Mouse (Mus musculus) heart, adult 2 months (tissue): ENCODE measurements at regions not wholly inside any gene's neighbourhood (a gene's known extent, or its start where the extent isn't known, plus 50 kb on each side); places are given as distances from the start of the nearest gene placed in this dataset.

Experiments used
- DNase-seq, 2 experiments: peaks; one replicate each; pipeline ENCODE4 v3.0.0; 2021
- H3K27ac ChIP-seq: fragments of 200-600 bp; 2 replicates; pipeline ENCODE4 v1.8.1; 2022
- H3K27me3 ChIP-seq: fragments of 200-500 bp; 2 replicates; pipeline ENCODE4 v1.6.1; 2012; ENCODE audit warnings: mild to moderate bottlenecking, low read length, inconsistent platforms, mixed read lengths; ENCODE audit not compliant: control insufficient read depth, insufficient read depth
- H3K36me3 ChIP-seq: fragments of 200-500 bp; 2 replicates; pipeline ENCODE4 v1.6.1; 2012; ENCODE audit warnings: low read length, inconsistent platforms; ENCODE audit not compliant: control insufficient read depth, insufficient read depth
- H3K4me1 ChIP-seq: fragments of 200-500 bp; 2 replicates; pipeline ENCODE4 v1.6.1; 2011; ENCODE audit warnings: low read length; ENCODE audit not compliant: control insufficient read depth, insufficient read depth
- H3K4me3 ChIP-seq: fragments of 200-600 bp; 2 replicates; pipeline ENCODE4 v1.8.1; 2022
- H3K79me2 ChIP-seq: fragments of 200-500 bp; replicated peaks from 2 replicates; pipeline ENCODE4 v1.6.1; 2012; ENCODE audit warnings: mild to moderate bottlenecking, inconsistent platforms, low read length, moderate library complexity, mixed read lengths; ENCODE audit not compliant: control insufficient read depth, insufficient read depth
- H3K9ac ChIP-seq: fragments of 200-500 bp; 2 replicates; pipeline ENCODE4 v1.6.1; 2012; ENCODE audit warnings: low read depth, mild to moderate bottlenecking, control low read depth, inconsistent platforms, low read length, mixed read lengths
- CTCF ChIP-seq: fragments of 200-600 bp; IDR thresholded peaks from 2 replicates; pipeline ENCODE4 v1.8.1; 2022; ENCODE audit warnings: antibody characterized with exemption, mild to moderate bottlenecking, moderate library complexity
- EP300 ChIP-seq: fragments of 200-500 bp; IDR thresholded peaks from 2 replicates; pipeline ENCODE4 v1.6.1; 2011; ENCODE audit warnings: low read depth, low read length, control low read depth; ENCODE audit not compliant: insufficient read depth
- POLR2A ChIP-seq: fragments of 200-500 bp; IDR thresholded peaks from 2 replicates; pipeline ENCODE4 v1.6.1; 2011; ENCODE audit warnings: mild to moderate bottlenecking, low read depth, low read length, control low read depth; ENCODE audit not compliant: insufficient read depth
- whole genome bisulfite sequencing: fragments of 180-500 bp; shearing (Covaris S2); methylation state at CpG from one replicate; pipeline ENCODE4 v1.1.7; 2018; 5-methylcytosine and 5-hydroxymethylcytosine counted together
- intact Hi-C: fragments of 180-260 bp; cut with DNase I; formaldehyde crosslinking; loops from one replicate; pipeline ENCODE4 v1.15.1; 2025

GRCm38 (mm10) chr1:169848254-169849015 lies 80.0 kb upstream of the Ccdc190 start:
- TF ChIP-seq POLR2A, result no peak
- no peak for TF ChIP-seq EP300
- TF ChIP-seq CTCF, result no peak
- H3K27ac ChIP-seq, result no peak overlapping the region
- H3K4me3 ChIP-seq, result no peak overlapping the region
- no peaks in the 10 kb centered on the region for H3K36me3 ChIP-seq
- WGBS, result 67% methylated on average over 10 of the region's 10 CpGs
- no peaks in the 10 kb centered on the region for H3K27me3 ChIP-seq
- DNase-seq, result no peak
- H3K79me2 ChIP-seq, result no peaks in the 10 kb centered on the region
- H3K4me1 ChIP-seq, result no peaks in the 10 kb centered on the region
- intact Hi-C loops, result no loop called here
- no peak overlapping the region for H3K9ac ChIP-seq

GRCm38 (mm10) chr1:169842490-169842889 lies 86.0 kb upstream of the Ccdc190 start:
- no peak for TF ChIP-seq CTCF
- no peak for TF ChIP-seq POLR2A
- TF ChIP-seq EP300, result no peak
- Histone ChIP-seq H3K27me3 (no peaks in the 10 kb centered on the region), H3K4me1 (no peaks in the 10 kb centered on the region), H3K36me3 (no peaks in the 10 kb centered on the region), H3K27ac (no peak overlapping the region), H3K9ac (no peak overlapping the region), H3K4me3 (no peak overlapping the region), H3K79me2 (no peaks in the 10 kb centered on the region)
- no peak for DNase-seq
- intact Hi-C loops, result no loop called here
- WGBS, result 82% methylated on average over 4 of the region's 4 CpGs

GRCm38 (mm10) chr1:169840948-169841347 lies 87.5 kb upstream of the Ccdc190 start:
- H3K79me2 ChIP-seq, result no peaks in the 10 kb centered on the region
- H3K9ac ChIP-seq, result no peak overlapping the region
- no peak for DNase-seq
- intact Hi-C loops, result no loop called here
- 73% methylated on average over 4 of the region's 4 CpGs for WGBS
- no peak for TF ChIP-seq EP300
- TF ChIP-seq CTCF, result no peak
- no peak for TF ChIP-seq POLR2A
- no peaks in the 10 kb centered on the region for H3K4me1 ChIP-seq
- no peaks in the 10 kb centered on the region for H3K36me3 ChIP-seq
- no peak overlapping the region for H3K27ac ChIP-seq
- no peaks in the 10 kb centered on the region for H3K27me3 ChIP-seq
- no peak overlapping the region for H3K4me3 ChIP-seq

GRCm38 (mm10) chr1:169840056-169840728 lies 88.3 kb upstream of the Ccdc190 start:
- WGBS, result 63% methylated on average over 6 of the region's 6 CpGs
- Histone ChIP-seq H3K4me3 (no peak overlapping the region), H3K9ac (no peak overlapping the region), H3K27ac (no peak overlapping the region), H3K79me2 (no peaks in the 10 kb centered on the region), H3K4me1 (no peaks in the 10 kb centered on the region), H3K27me3 (no peaks in the 10 kb centered on the region), H3K36me3 (no peaks in the 10 kb centered on the region)
- no peak for DNase-seq
- TF ChIP-seq CTCF (no peak), EP300 (no peak)
- intact Hi-C loops, result no loop called here

GRCm38 (mm10) chr1:169833385-169833784 lies 85.9 kb upstream of the Rgs4 start:
- no peaks in the 10 kb centered on the region for H3K27me3 ChIP-seq
- no peaks in the 10 kb centered on the region for H3K36me3 ChIP-seq
- no peaks in the 10 kb centered on the region for H3K79me2 ChIP-seq
- DNase-seq, result no peak
- H3K4me1 ChIP-seq, result no peaks in the 10 kb centered on the region
- 76% methylated on average over 6 of the region's 6 CpGs for WGBS
- intact Hi-C loops, result no loop called here
- TF ChIP-seq POLR2A (no peak), EP300 (no peak), CTCF (no peak)
- H3K9ac ChIP-seq, result no peak overlapping the region
- no peak overlapping the region for H3K27ac ChIP-seq
- H3K4me3 ChIP-seq, result no peak overlapping the region

GRCm38 (mm10) chr1:169831326-169832066 lies 84.1 kb upstream of the Rgs4 start:
- DNase-seq, result no peak
- no peaks in the 10 kb centered on the region for H3K4me1 ChIP-seq
- no peaks in the 10 kb centered on the region for H3K27me3 ChIP-seq
- H3K36me3 ChIP-seq, result no peaks in the 10 kb centered on the region
- H3K79me2 ChIP-seq, result no peaks in the 10 kb centered on the region
- intact Hi-C loops, result no loop called here
- no peak overlapping the region for H3K4me3 ChIP-seq
- TF ChIP-seq POLR2A (no peak), EP300 (no peak), CTCF (no peak)
- no peak overlapping the region for H3K27ac ChIP-seq
- H3K9ac ChIP-seq, result no peak overlapping the region
- WGBS, result 46% methylated on average over 8 of the region's 8 CpGs
